Mouse (Mus musculus): ENCODE measurements around the gene Rln1. TPM values are rescaled to one million over a fixed set of nuclear protein-coding genes. Genes with fewer than 3 reads are reported as not detected.

The Rln1 gene
- total RNA-seq, 2 experiments from 2014 or later = not detected

DNA sequence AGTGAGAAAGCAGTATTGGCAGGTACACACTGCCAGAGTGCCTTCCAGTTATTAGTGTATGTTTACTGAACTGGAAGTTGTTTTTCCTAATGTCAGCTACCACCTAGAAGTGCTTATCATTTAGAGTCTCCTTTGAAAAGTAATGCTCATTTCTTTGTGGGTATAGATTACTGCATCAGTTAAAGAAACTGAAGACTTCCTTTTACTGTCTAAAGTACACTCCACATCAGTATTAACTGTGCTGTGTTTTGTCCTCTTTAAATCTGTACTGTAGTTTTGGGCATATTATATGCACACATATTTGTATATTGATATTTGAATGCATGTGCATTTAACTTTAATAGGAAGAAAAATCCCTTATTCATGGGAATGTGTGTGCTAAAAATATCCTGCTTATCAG lies 38.3 kb downstream of the Rln1 start:
- no peak for DNase-seq (ENCODE audit: low spot score)

DNA sequence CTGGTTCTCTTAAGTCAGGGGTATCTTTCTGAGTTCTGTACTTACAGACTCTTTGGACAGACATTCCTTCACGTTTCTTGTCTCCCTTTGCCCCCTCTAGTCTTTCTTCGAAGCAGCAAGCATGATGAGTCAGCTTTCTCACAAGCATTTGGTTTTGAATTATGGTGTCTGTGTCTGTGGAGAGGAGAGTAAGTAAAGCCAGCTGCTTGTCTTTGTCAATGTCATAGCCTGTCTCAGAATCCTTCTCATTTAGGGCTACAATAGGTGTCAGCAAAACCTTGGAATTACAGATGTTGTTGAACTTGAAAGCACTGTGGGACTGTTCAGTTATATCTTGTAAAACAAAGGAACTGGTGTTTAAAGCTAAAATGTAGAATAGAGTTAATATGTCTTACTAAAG lies 39.7 kb downstream of the Rln1 start:
- DNase-seq (ENCODE audit: low spot score) = no peak

DNA sequence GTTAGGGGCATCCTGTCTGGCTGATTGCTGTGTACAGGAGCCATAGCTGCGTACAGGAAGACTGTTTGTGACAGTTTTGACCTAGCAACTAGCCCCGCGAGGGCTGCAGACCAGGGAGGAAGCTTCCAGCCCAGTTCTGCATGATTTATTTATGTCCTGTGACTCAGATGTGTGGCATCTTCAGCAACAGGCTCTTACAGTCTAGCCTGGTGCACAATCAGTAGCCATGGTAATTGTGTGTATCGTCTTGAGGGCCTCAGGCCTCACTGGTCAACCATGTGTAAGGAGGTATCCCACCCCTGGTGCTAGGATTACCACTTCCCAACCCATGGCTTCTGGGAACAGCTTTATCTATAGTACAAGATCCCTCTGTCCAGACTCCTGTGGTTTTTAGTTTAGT lies 41.9 kb downstream of the Rln1 start:
- no peak for DNase-seq (ENCODE audit: low spot score)

DNA sequence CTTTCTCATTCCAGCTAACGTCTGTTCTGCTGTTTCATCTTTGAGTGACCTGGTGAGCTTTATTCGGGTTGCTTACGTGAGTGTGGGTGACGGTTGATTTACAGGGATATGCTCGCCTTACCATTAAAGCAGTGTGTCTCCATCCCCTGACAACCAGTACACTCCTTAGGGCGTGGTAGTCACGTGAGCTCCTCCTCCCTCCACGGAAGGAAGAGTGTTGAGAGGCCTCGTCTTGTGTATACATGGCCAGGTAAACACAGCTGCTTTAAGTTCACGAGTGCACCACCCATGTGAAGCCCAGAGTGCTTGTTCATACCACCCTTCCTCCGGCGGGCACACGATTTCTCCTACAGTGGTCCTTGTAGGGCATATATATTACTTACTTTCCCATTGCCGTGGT lies 42.9 kb downstream of the Rln1 start:
- DNase-seq (ENCODE audit: low spot score) = no peak

DNA sequence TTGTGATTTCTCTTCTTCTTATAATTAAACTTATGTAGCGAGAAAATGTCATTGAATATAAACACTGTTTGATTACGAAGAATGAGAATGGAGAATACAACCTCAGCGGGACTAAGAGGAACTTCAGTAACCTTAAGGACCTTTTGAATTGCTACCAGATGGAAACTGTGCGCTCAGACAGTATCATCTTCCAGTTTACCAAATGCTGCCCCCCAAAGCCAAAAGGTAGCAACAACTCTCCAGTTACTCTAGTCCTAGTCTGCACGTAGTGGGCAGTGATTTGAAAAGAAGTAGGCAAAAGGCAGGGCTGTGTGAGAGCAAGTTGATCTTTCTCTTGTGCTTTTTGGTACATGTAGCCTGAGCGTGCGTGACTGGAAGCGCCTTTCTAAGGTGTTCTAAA lies 46.6 kb downstream of the Rln1 start:
- DNase-seq (ENCODE audit: low spot score) = peak; percentile 34

DNA sequence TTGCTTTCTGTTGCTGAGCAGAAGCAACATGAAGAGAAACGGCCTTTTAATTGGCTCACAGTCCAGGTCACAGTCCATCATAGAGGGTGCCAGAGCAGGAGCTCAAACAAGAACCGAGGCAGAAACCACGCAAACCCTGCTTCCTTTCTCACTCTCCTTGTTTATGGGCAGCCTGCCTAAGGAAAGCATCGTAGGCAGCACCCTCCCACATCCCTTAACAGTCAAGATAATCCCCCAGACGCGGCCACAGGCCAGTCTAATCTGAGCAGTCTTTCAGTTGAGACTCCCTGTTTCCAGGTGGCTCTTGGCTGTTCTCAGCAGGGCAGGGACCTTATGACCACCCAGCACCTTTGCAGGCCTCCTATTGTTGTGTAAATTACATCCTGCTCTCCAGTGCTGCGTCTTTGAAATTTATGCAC lies 49.0 kb downstream of the Rln1 start:
- DNase-seq (ENCODE audit: low spot score) = no peak

Other genes starting within 250 kb of the Rln1 start
- gene Rcl1, start 233.3 kb downstream of the Rln1 start, total RNA-seq (2021) = 1 to 10 TPM; 5.6 to 5.8 TPM
- gene Jak2, start 82.8 kb downstream of the Rln1 start, total RNA-seq (2021) = 10 to 100 TPM; 20.0 to 24.5 TPM
- not detected for gene Insl6, start 9.3 kb downstream of the Rln1 start, total RNA-seq (2021)
- 10 to 100 TPM; 18.8 to 20.4 TPM for gene Plgrkt, start 32.7 kb upstream of the Rln1 start, total RNA-seq (2021)
- 1 to 10 TPM in 1 of 2 experiments, under 1 TPM in 1; 0.43 to 2.5 TPM for gene Cd274, start 32.8 kb upstream of the Rln1 start, total RNA-seq (2021)
- gene Pdcd1lg2, start 76.2 kb upstream of the Rln1 start, total RNA-seq (2021) = not detected
- gene Ric1, start 187.6 kb upstream of the Rln1 start, total RNA-seq (2021) = 10 to 100 TPM; 25.6 to 28.0 TPM